ENCODE assay signal across 8 mouse cellular contexts in genomic region chr17:29886061-29886460, GRCm38 (mm10).
DNase-seq lines count a peak whose midpoint lies in the region; ATAC-seq and TF ChIP-seq lines count a peak whose summit lies in the region.

No protein-coding gene starts in this region.

- no peak for DNase-seq in liver, embryonic 11.5 days (ENCODE audit: low spot score)
- no peak for DNase-seq in liver
- no peak for DNase-seq in heart, postnatal 0 days (ENCODE audit: low spot score)
- DNase-seq in retina, postnatal 7 days (ENCODE audit: low read depth, low spot score): peak; percentile 47
- no peak for DNase-seq in urinary bladder, postnatal 14 days (ENCODE audit: low spot score)

- peak overlapping the region; percentile 100 for H3K4me2 ChIP-seq in liver, embryonic 11.5 days
- H3K4me2 ChIP-seq in embryonic facial prominence, embryonic 12.5 days (replicated peaks): peak overlapping the region; percentile 99
- H3K4me2 ChIP-seq in heart, postnatal 0 days (ENCODE audit: low read depth, low read length): peak overlapping the region; percentile 92
- peak overlapping the region; percentile 98 for H3K4me2 ChIP-seq in limb, embryonic 12.5 days

- TF ChIP-seq EP300 in heart, postnatal 0 days (IDR thresholded peaks at IDR 0.05; ENCODE audit: low read depth): no peak

- H3K4me1 ChIP-seq in liver, embryonic 11.5 days (replicated peaks; ENCODE audit: control insufficient read depth, insufficient read depth, low read length): peaks cover 34% of the 10 kb centered on the region
- H3K4me1 ChIP-seq in embryonic facial prominence, embryonic 12.5 days: peaks cover 26% of the 10 kb centered on the region
- peaks cover 2% of the 10 kb centered on the region; the same call in 1 of the 2 replicates for H3K4me1 ChIP-seq in heart, postnatal 0 days (ENCODE audit: control insufficient read depth, insufficient read depth)
- peaks cover 57% of the 10 kb centered on the region for H3K4me1 ChIP-seq in limb, embryonic 12.5 days (replicated peaks)

- ATAC-seq in liver, embryonic 11.5 days (replicated peaks; ENCODE audit: low FRiP score): no peak
- ATAC-seq in embryonic facial prominence, embryonic 12.5 days (ENCODE audit: insufficient number of reproducible peaks, insufficient read depth, low FRiP score, low TSS enrichment): no peak
- no peak for ATAC-seq in heart, postnatal 0 days (ENCODE audit: insufficient read depth, low read depth)
- no peak for ATAC-seq in limb, embryonic 12.5 days (ENCODE audit: insufficient number of reproducible peaks, insufficient read depth, low FRiP score, low TSS enrichment, low read depth)
- no peak for ATAC-seq in monocyte, adult 5-6 weeks (replicated peaks; ENCODE audit: insufficient number of reproducible peaks, low FRiP score, low TSS enrichment, poor library complexity, severe bottlenecking)

- H3K27ac ChIP-seq in liver, embryonic 11.5 days (ENCODE audit: low read depth, low read length): no peak overlapping the region
- H3K27ac ChIP-seq in embryonic facial prominence, embryonic 12.5 days: no peak overlapping the region
- H3K27ac ChIP-seq in heart, postnatal 0 days (ENCODE audit: low read depth): no peak overlapping the region
- no peak overlapping the region for H3K27ac ChIP-seq in limb, embryonic 12.5 days

- H3K27me3 ChIP-seq in liver, embryonic 11.5 days (replicated peaks; ENCODE audit: control insufficient read depth, insufficient read depth, low read length): peaks cover 77% of the 10 kb centered on the region
- H3K27me3 ChIP-seq in embryonic facial prominence, embryonic 12.5 days: peaks cover 71% of the 10 kb centered on the region
- peaks cover 32% of the 10 kb centered on the region for H3K27me3 ChIP-seq in heart, postnatal 0 days (ENCODE audit: control insufficient read depth, insufficient read depth, low read length)
- peaks cover 77% of the 10 kb centered on the region for H3K27me3 ChIP-seq in limb, embryonic 12.5 days

- TF ChIP-seq CTCF in heart, postnatal 0 days (IDR thresholded peaks at IDR 0.05; ENCODE audit: low read depth): no peak

- H3K4me3 ChIP-seq in liver, embryonic 11.5 days (ENCODE audit: low read depth, low read length): peak overlapping the region; percentile 70
- H3K4me3 ChIP-seq in embryonic facial prominence, embryonic 12.5 days: peak overlapping the region; percentile 58
- H3K4me3 ChIP-seq in heart, postnatal 0 days (ENCODE audit: low read depth, low read length): peak overlapping the region; percentile 59
- peak overlapping the region; percentile 65 for H3K4me3 ChIP-seq in limb, embryonic 12.5 days (replicated peaks)

- H3K36me3 ChIP-seq in liver, embryonic 11.5 days (ENCODE audit: control insufficient read depth, insufficient read depth, low read length): no peaks in the 10 kb centered on the region
- H3K36me3 ChIP-seq in embryonic facial prominence, embryonic 12.5 days: no peaks in the 10 kb centered on the region
- no peaks in the 10 kb centered on the region for H3K36me3 ChIP-seq in heart, postnatal 0 days (replicated peaks; ENCODE audit: control insufficient read depth, insufficient read depth, low read length)
- H3K36me3 ChIP-seq in limb, embryonic 12.5 days: no peaks in the 10 kb centered on the region

- H3K9me3 ChIP-seq in liver, embryonic 11.5 days (ENCODE audit: control insufficient read depth, low read length): no peaks in the 10 kb centered on the region
- no peaks in the 10 kb centered on the region for H3K9me3 ChIP-seq in embryonic facial prominence, embryonic 12.5 days
- no peaks in the 10 kb centered on the region for H3K9me3 ChIP-seq in heart, postnatal 0 days (replicated peaks; ENCODE audit: control insufficient read depth, low read length)
- H3K9me3 ChIP-seq in limb, embryonic 12.5 days: no peaks in the 10 kb centered on the region

- WGBS in liver, embryonic 11.5 days: 18% methylated on average over 4 of the region's 4 CpGs
- WGBS in embryonic facial prominence, embryonic 12.5 days: 8% methylated on average over 4 of the region's 4 CpGs
- WGBS in heart, postnatal 0 days: 14% methylated on average over 4 of the region's 4 CpGs
- WGBS in limb, embryonic 12.5 days: 5% methylated on average over 4 of the region's 4 CpGs

- no peak overlapping the region for H3K9ac ChIP-seq in liver, embryonic 11.5 days (ENCODE audit: low read depth, low read length)
- peak overlapping the region; percentile 71 for H3K9ac ChIP-seq in embryonic facial prominence, embryonic 12.5 days
- no peak overlapping the region for H3K9ac ChIP-seq in heart, postnatal 0 days (replicated peaks; ENCODE audit: low read depth, low read length)
- H3K9ac ChIP-seq in limb, embryonic 12.5 days (replicated peaks): peak overlapping the region; percentile 83

Comparison
In these comparisons a context has a peak if more than half of its experiments do, and no peak if none do; other contexts are left out.
1. H3K9ac ChIP-seq: peak in embryonic facial prominence, embryonic 12.5 days (single experiment) and limb, embryonic 12.5 days (single experiment); none in liver, embryonic 11.5 days (single experiment) and heart, postnatal 0 days (single experiment).
2. Peak in every context shown above with its lines, with median percentiles within 50 percentile points of each other: H3K4me2 ChIP-seq and H3K4me3 ChIP-seq.